Mouse (Mus musculus) mesoderm, embryonic 11.5 days (tissue): ENCODE measurements around the gene Txndc12.

Source experiments
- DNase-seq: peaks from one replicate; pipeline ENCODE4 v3.0.0-alpha.2; 2012; ENCODE audit warnings: low read depth, low spot score

Txndc12 gene

GRCm38 (mm10) chr4:108845824-108846569 lies 11.6 kb downstream of the Txndc12 start:
- no peak for DNase-seq

GRCm38 (mm10) chr4:108847715-108848504 lies 13.5 kb downstream of the Txndc12 start, which contains the start of gene Kti12:
TSS of gene Kti12 (plus strand) at chr4:108847785.
- peak; percentile 88 for DNase-seq

- peak; percentile 19 for DNase-seq
Observed at GRCm38 (mm10) chr4:108848505-108848848, 14.1 kb downstream of the Txndc12 start, which contains the start of gene A730015C16Rik. TSS of gene A730015C16Rik (minus strand) at chr4:108848619.

GRCm38 (mm10) chr4:108866806-108867205 lies 32.4 kb downstream of the Txndc12 start:
- no peak for DNase-seq

- peak; percentile 90 for DNase-seq
Observed at GRCm38 (mm10) chr4:108869730-108870374, 35.5 kb downstream of the Txndc12 start.

- no peak for DNase-seq
Observed at GRCm38 (mm10) chr4:108873746-108874145, 39.3 kb downstream of the Txndc12 start.

- DNase-seq: no peak
Observed at GRCm38 (mm10) chr4:108877901-108878300, 43.5 kb downstream of the Txndc12 start.

- peak; percentile 57 for DNase-seq
Observed at GRCm38 (mm10) chr4:108878963-108879822, 44.8 kb downstream of the Txndc12 start, which contains the start of gene Rab3b. TSS of gene Rab3b (plus strand) at chr4:108879063.

GRCm38 (mm10) chr4:108883815-108884214 lies 49.4 kb downstream of the Txndc12 start:
- DNase-seq: peak; percentile 43

GRCm38 (mm10) chr4:108887456-108887855 lies 53.1 kb downstream of the Txndc12 start:
- DNase-seq: no peak

- DNase-seq: no peak
Observed at GRCm38 (mm10) chr4:108890876-108891275, 56.5 kb downstream of the Txndc12 start.

GRCm38 (mm10) chr4:108900421-108900820 lies 66.0 kb downstream of the Txndc12 start:
- DNase-seq: no peak

- no peak for DNase-seq
Observed at GRCm38 (mm10) chr4:108902886-108903285, 68.5 kb downstream of the Txndc12 start.

- no peak for DNase-seq
Observed at GRCm38 (mm10) chr4:108903346-108903745, 68.9 kb downstream of the Txndc12 start.

GRCm38 (mm10) chr4:108904076-108904475 lies 69.7 kb downstream of the Txndc12 start:
- DNase-seq: no peak

- DNase-seq: no peak
Observed at GRCm38 (mm10) chr4:108904790-108905189, 70.4 kb downstream of the Txndc12 start.

GRCm38 (mm10) chr4:108905859-108906258 lies 71.5 kb downstream of the Txndc12 start:
- no peak for DNase-seq

GRCm38 (mm10) chr4:108907475-108907874 lies 73.1 kb downstream of the Txndc12 start:
- no peak for DNase-seq

GRCm38 (mm10) chr4:108909872-108910425 lies 75.5 kb downstream of the Txndc12 start:
- no peak for DNase-seq
